17 mouse cellular contexts compared by ENCODE assay signal in genomic region chr4:117056102-117056501, GRCm38 (mm10). TPM values are rescaled to one million over a fixed set of nuclear protein-coding genes. Genes with fewer than 3 reads are reported as not detected.
DNase-seq lines count a peak whose midpoint lies in the region; ATAC-seq and TF ChIP-seq lines count a peak whose summit lies in the region.
"Had no signal": no experiment of that assay in that cellular context is flagged by ENCODE, and none has a peak within 500 bp of the region (broad histone marks: within the 10 kb centered on the region; RNA-seq: fewer than 3 reads in every experiment).

No protein-coding gene starts in this region.

- intact Hi-C loops in heart, postnatal 36 days (cut with DNase I) = no loop called here

- peak; percentile 91 for ATAC-seq in liver, postnatal 0 days
- ATAC-seq: forebrain, embryonic 14.5 days; Patski had no signal

- H3K4me1 ChIP-seq in heart, embryonic 10.5 days = no peaks in the 10 kb centered on the region
- H3K4me1 ChIP-seq in embryonic fibroblast, embryonic 13.5 days (ENCODE audit: control insufficient read depth, insufficient read depth, low read length) = peaks cover 3% of the 10 kb centered on the region
- H3K4me1 ChIP-seq in liver, postnatal 0 days (ENCODE audit: insufficient read depth) = no peaks in the 10 kb centered on the region; the same call in 1 of the 2 replicates
- H3K4me1 ChIP-seq: limb, embryonic 13.5 days had no signal

- no peak for TF ChIP-seq POLR2A in embryonic fibroblast, embryonic 13.5 days (IDR thresholded peaks at IDR 0.05; ENCODE audit: low read depth, low read length)

- no peak for TF ChIP-seq CTCF in embryonic fibroblast, embryonic 13.5 days (IDR thresholded peaks at IDR 0.05; ENCODE audit: borderline replicate concordance, insufficient read depth, low read length)
- TF ChIP-seq CTCF in liver, postnatal 0 days (IDR thresholded peaks at IDR 0.05; ENCODE audit: low read depth) = no peak

- peak overlapping the region; percentile 46 for H3K4me2 ChIP-seq in liver, postnatal 0 days (ENCODE audit: low read depth, low read length)
- H3K4me2 ChIP-seq: limb, embryonic 13.5 days had no signal

- 0 out of 2 replicates have a peak, but pooled peaks have one; percentile 37 for TF ChIP-seq EP300 in liver, postnatal 0 days (IDR thresholded peaks at IDR 0.05; ENCODE audit: low read depth)

- H3K27ac ChIP-seq in heart, embryonic 10.5 days = peak overlapping the region; percentile 70
- peak overlapping the region; percentile 27; the same call in 1 of the 2 replicates for H3K27ac ChIP-seq in embryonic fibroblast, embryonic 13.5 days (ENCODE audit: insufficient read depth, low read length)
- peak overlapping the region; percentile 46; the same call in 1 of the 2 replicates for H3K27ac ChIP-seq in liver, postnatal 0 days (ENCODE audit: low read depth)
- H3K27ac ChIP-seq: limb, embryonic 13.5 days had no signal

- H3K9ac ChIP-seq in liver, postnatal 0 days (replicated peaks) = peak overlapping the region; percentile 11; the same call in 1 of the 2 replicates
- H3K9ac ChIP-seq: limb, embryonic 13.5 days had no signal

- H3K9me3 ChIP-seq in heart, embryonic 10.5 days = no peaks in the 10 kb centered on the region
- no peaks in the 10 kb centered on the region for H3K9me3 ChIP-seq in liver, postnatal 0 days (ENCODE audit: low read length)
- H3K9me3 ChIP-seq: limb, embryonic 13.5 days had no signal

- DNase-seq in heart, embryonic 10.5 days (ENCODE audit: low spot score) = peak; percentile 83
- no peak for DNase-seq in heart, postnatal 36 days
- DNase-seq in ES-CJ7 (ENCODE audit: low read depth, low spot score) = peak; percentile 9
- DNase-seq in liver, postnatal 0 days = peak; percentile 38
- DNase-seq in layer of hippocampus, adult 9-11 months = no peak
- no peak for DNase-seq in kidney, postnatal 10 days
- no peak for DNase-seq in frontal cortex, postnatal 36 days (ENCODE audit: low spot score in 2 of 2)
- DNase-seq: adrenal gland, postnatal 10 days; cerebellum, adult 11 months; kidney, adult 8-10 months; lung, postnatal 36 days; right cerebral cortex, postnatal 14 days had no signal

- peaks cover 35% of the 10 kb centered on the region for H3K36me3 ChIP-seq in heart, embryonic 10.5 days
- peaks cover 7% of the 10 kb centered on the region; the same call in 1 of the 2 replicates for H3K36me3 ChIP-seq in liver, postnatal 0 days (replicated peaks; ENCODE audit: insufficient read depth, low read length)

- no peaks in the 10 kb centered on the region for H3K27me3 ChIP-seq in heart, embryonic 10.5 days (ENCODE audit: insufficient read depth, poor library complexity, severe bottlenecking)
- no peaks in the 10 kb centered on the region for H3K27me3 ChIP-seq in liver, postnatal 0 days (ENCODE audit: insufficient read depth, low read length)
- H3K27me3 ChIP-seq: limb, embryonic 13.5 days; Patski had no signal

- H3K4me3 ChIP-seq in heart, embryonic 10.5 days = no peak overlapping the region
- no peak overlapping the region for H3K4me3 ChIP-seq in embryonic fibroblast, embryonic 13.5 days (ENCODE audit: insufficient read depth, low read length)
- H3K4me3 ChIP-seq in liver, postnatal 0 days (ENCODE audit: low read depth, low read length) = no peak overlapping the region
- H3K4me3 ChIP-seq: limb, embryonic 13.5 days had no signal

RNA-seq across cellular contexts. Expression of gene Eif2b3, which starts 36.9 kb away (rescaled TPM):
- polyA plus RNA-seq in heart, embryonic 10.5 days (2016; fragmentation: Nextera tagmentation; extraction: Ambion mirVana) = 40.6 and 54.8 TPM in 2 replicates
- 10 to 100 TPM; 15.5 to 18.9 TPM for total RNA-seq in heart, postnatal 36 days (2021)
- 34.1 and 37.9 TPM in 2 replicates for polyA plus RNA-seq in embryonic fibroblast, embryonic 13.5 days (2011; ENCODE audit: insufficient read length, low read depth, missing spikeins)
- 18.4 and 18.5 TPM in 2 replicates for polyA plus RNA-seq in liver, postnatal 0 days (2015; fragmentation: Nextera tagmentation; extraction: Ambion mirVana)

RNA-seq across cellular contexts. Expression of gene Ptch2, which starts 39.8 kb away (rescaled TPM):
- 2.9 and 3.5 TPM in 2 replicates for polyA plus RNA-seq in heart, embryonic 10.5 days (2016; fragmentation: Nextera tagmentation; extraction: Ambion mirVana)
- total RNA-seq in heart, postnatal 36 days (2021) = 1 to 10 TPM; 1.3 to 2.3 TPM
- not detected in 2 replicates for polyA plus RNA-seq in embryonic fibroblast, embryonic 13.5 days (2011; ENCODE audit: insufficient read length, low read depth, missing spikeins)
- 0.43 and 0.52 TPM in 2 replicates for polyA plus RNA-seq in liver, postnatal 0 days (2015; fragmentation: Nextera tagmentation; extraction: Ambion mirVana)
- total RNA-seq: monocyte, adult 5-6 weeks had no signal

Comparison
In these comparisons a context has a peak if more than half of its experiments do, and no peak if none do; other contexts are left out.
1. DNase-seq: peak in heart, embryonic 10.5 days (single experiment), ES-CJ7 (single experiment) and liver, postnatal 0 days (single experiment); none in heart, postnatal 36 days (0 of 2), layer of hippocampus, adult 9-11 months (single experiment), kidney, postnatal 10 days (single experiment) and frontal cortex, postnatal 36 days (0 of 2).
2. Peak in every context shown above with its lines, with median percentiles within 50 percentile points of each other: H3K27ac ChIP-seq.